Mouse (Mus musculus): ENCODE data around the gene Plekhm3.

The Plekhm3 gene

GRCm38 (mm10) chr1:64876276-64876675, 80.3 kb downstream of the Plekhm3 start:
- no peak for DNase-seq (ENCODE audit: low spot score in 2 of 2)

DNA sequence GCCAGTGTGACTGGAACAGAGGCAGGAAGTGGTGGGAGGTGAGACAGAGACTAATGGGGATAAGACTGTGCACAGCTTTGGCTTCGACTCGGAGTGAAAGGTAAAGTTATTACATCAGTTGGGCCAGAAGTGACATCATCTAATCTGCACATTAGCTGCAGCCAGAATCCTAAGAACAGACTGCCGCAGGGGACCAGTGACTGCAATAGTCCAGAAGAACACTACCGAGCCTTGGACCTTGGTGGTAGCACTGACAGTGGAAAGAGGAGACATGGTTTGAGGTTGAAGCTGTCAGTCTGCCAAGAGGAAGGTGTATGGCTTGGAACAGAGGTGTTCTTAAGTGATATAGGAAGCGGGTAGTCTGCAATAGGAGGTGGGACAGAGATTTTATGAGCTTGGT, 80.9 kb downstream of the Plekhm3 start:
- no peak for DNase-seq (ENCODE audit: low spot score in 2 of 2)

- no peak for DNase-seq (ENCODE audit: low spot score in 2 of 2)
These were observed 81.5 kb downstream of the Plekhm3 start for GRCm38 (mm10) chr1:64875156-64875555.

DNA sequence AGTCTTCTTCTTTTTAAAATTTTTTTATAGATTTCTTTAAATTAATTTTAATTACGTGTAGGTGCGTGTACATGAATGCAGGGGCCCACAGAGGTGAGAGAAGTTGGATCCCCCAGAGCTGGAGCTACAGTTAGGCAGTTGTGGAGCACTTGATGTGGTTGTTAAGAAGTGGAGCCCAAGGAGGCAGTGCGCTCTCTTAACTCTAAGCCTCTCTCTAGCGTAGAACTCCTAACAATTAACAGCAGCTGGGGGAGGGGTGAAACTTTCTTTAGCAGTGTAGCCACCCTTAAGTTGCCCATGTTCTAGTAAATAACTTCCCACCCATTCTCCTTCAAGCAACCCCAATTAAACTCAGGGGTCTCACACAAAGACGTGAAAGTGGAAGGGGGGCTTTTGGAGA, 84.7 kb downstream of the Plekhm3 start:
- DNase-seq (ENCODE audit: low spot score in 2 of 2) = no peak

DNA sequence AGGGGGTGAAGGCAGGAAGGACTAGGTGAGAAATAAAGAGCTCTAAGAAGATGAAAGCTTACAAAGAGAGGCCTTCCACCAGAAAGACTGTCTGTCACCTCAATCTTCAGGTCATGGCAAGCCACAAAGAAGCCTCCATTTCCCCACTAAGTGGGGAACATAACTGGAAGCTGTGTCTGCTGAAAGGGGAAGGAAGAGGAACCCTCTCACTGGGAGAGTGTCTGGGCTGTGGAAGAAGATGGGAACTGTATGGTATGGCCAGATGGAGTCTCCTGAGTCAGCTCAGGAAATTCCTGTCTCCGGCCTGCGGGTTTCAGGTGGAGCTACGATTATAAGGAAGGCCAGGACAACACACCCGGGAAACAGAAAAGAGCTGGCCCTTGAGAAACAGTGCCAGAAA, 88.9 kb downstream of the Plekhm3 start:
- no peak for DNase-seq (ENCODE audit: low spot score in 2 of 2)

DNA sequence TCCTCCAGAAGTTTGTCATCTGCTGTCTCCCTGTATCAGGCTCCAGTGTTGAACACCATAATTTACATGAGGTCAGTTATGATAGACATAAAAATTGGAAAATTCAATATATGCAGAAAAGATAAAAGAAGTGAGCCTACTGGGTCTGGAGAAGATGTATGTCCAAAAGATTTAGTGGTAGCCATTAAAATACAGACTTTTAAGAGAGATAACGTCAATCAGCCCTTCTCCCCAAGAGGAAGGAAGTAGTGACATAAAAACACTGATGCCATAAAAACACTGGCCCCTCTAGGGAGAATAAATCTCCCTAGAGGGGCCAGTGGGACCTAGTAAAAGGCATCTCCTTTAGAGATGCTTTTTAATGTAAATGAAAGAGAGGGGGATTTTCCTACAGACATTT, 90.5 kb downstream of the Plekhm3 start:
- no peak for DNase-seq (ENCODE audit: low spot score in 2 of 2)

DNA sequence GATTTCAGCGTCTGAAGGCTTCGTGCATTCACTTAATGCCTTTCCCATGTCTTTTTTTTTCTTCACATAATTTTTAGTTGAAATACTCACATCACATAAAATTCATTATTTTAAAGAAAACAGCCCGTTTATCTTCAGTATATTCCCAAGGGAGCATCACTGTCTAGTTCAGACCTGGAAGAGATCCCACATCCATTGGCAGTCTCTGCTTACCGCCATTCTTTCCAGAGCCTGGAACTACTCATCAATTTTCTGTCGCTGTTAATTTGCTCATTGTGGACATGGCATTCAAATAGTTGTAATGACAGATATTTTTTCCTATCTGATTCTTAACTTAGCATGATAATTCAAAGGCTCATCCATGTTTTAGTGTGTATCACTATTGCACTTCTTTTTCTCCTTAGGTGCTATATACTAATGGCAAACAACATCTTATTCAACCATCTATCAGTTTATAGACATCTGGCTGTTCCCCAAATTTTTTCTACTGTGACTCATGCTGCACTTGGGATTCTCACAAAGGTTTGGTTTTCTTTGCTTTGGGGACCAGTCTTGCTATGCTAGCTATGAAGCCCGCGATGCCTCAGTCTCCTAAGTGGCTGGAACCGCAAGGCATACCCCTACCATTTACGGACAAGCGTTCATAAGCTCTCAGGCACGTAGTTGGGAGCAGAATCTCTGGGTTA, 96.2 kb downstream of the Plekhm3 start:
- no peak for DNase-seq (ENCODE audit: low spot score in 2 of 2)

GRCm38 (mm10) chr1:64859826-64860225, 96.8 kb downstream of the Plekhm3 start:
- DNase-seq (ENCODE audit: low spot score in 2 of 2) = no peak

GRCm38 (mm10) chr1:64854835-64855234, 101.8 kb downstream of the Plekhm3 start:
- no peak for DNase-seq (ENCODE audit: low spot score in 2 of 2)

GRCm38 (mm10) chr1:64853738-64854730, 102.6 kb downstream of the Plekhm3 start:
- no peak for DNase-seq (ENCODE audit: low spot score in 2 of 2)

DNA sequence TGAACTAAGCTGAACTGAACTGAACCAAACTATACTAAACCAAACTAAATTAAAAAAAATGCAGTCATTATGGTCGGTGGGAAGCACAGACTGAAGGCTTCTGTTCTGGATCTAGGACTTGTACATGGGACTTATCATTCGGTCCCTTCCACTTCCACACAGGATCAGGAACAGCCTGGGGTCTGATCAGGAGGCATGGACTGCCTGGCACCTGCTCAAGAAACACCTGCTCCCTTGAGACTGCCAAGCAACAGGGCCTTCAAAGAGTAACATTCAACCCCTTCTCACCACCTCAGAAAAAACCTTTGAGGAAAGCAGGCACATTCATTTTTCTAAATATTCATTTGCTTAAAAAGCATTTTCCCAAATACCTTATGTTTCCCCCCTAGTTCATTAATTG, 103.4 kb downstream of the Plekhm3 start:
- no peak for DNase-seq (ENCODE audit: low spot score in 2 of 2)

DNA sequence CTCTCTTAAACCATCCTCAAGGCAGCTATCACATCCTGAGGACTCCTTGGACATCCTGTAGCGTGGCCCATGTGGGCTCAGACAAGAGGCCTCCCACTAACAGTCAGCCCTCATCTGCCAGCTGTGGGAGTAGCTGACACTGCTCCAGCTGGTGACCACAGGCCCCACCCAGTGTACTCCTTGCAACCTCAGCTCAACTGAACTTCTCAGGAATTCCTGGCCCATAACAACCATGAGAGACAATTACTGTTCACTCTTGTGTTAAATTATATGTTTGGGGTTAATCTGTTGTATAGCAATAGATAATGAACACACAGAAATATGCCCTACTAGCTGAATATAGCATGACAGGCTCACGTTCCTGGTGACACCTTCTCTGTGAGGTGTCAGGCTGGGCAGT, 104.4 kb downstream of the Plekhm3 start:
- no peak for DNase-seq (ENCODE audit: low spot score in 2 of 2)

- no peak for DNase-seq (ENCODE audit: low spot score in 2 of 2)
These were observed 106.3 kb downstream of the Plekhm3 start for GRCm38 (mm10) chr1:64850345-64850744.

GRCm38 (mm10) chr1:64848996-64849395, 107.6 kb downstream of the Plekhm3 start:
- DNase-seq (ENCODE audit: low spot score in 2 of 2) = no peak

- no peak for DNase-seq (ENCODE audit: low spot score in 2 of 2)
These were observed 108.5 kb downstream of the Plekhm3 start for GRCm38 (mm10) chr1:64848081-64848480.

DNA sequence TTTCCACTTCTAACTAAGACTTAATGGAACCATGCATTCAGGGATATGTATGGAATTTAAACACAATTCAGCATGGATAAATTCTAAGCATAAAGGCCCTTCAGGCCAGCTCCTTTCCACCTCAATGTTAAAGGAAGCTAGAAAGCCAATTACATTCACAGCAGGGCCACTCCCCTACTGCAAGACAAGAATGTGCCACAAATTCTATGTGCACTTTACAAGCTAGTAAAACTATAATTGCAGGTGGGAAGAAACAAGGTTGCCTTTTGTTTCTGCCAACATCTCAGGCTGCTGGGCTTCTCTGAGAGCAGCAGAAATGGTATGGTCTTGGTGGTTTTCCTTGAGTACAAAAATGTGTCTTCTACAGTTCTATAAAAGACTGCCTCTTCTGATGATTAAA, 109.1 kb downstream of the Plekhm3 start:
- DNase-seq (ENCODE audit: low spot score in 2 of 2) = no peak

DNA sequence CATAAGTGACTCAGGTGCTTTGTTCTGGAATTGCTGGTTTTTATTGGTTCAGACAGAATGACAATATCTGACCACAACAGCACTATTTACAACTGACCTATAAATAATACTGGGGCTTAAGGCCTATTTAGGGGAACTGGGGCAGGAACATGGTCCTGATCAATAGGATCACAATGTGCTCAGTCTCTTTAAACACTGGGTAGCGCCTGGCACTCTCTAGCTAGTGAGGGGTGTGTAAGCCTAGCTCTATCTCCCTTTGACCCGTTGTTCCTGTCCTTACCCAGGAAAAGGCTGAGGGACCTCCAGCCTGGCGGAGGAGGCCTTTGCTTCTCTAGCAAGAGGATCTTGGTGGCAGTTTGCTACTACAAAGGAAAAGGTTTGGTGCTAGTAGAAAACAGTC, 111.6 kb downstream of the Plekhm3 start:
- DNase-seq (ENCODE audit: low spot score in 2 of 2) = no peak

GRCm38 (mm10) chr1:64843900-64844616, 112.6 kb downstream of the Plekhm3 start:
- DNase-seq (ENCODE audit: low spot score in 2 of 2) = no peak

- no peak for DNase-seq (ENCODE audit: low spot score in 2 of 2)
These were observed 115.7 kb downstream of the Plekhm3 start for GRCm38 (mm10) chr1:64840930-64841329.

GRCm38 (mm10) chr1:64836584-64836983, 120.0 kb downstream of the Plekhm3 start:
- DNase-seq (ENCODE audit: low spot score in 2 of 2) = no peak

DNA sequence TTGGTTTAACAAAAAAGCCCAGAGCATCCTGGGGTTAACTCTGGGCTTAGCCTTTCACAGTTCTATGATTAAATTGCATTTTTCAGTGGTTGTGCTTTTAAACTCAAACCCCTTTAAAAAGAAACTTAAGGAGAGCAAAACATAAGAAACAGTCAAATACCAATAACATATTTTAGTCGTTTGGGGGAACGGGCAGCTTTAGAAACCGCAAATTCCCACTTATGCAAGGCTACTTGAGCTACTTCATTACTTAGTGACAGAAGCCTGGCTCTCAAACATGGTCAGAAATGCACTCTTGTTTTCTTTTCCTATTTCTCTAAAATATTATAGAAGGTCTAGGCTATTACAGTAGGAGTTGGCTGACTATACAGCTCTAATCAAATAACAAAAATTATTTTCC, 120.5 kb downstream of the Plekhm3 start:
- no peak for DNase-seq (ENCODE audit: low spot score in 2 of 2)

- no peak for DNase-seq (ENCODE audit: low spot score in 2 of 2)
These were observed 125.1 kb downstream of the Plekhm3 start for GRCm38 (mm10) chr1:64831552-64831951.

Measured in urinary bladder, adult 18-20 months (tissue).